Mouse (Mus musculus) G1E (cell line): Measurements from ENCODE around the gene Aatf.

ENCODE experiments used
- CTCF ChIP-seq: IDR thresholded peaks from 2 replicates; pipeline ENCODE4 v1.5.1; 2012; ENCODE audit warnings: low read depth, low read length, inconsistent platforms, mixed read lengths
- POLR2AphosphoS5 ChIP-seq: IDR thresholded peaks from 2 replicates; pipeline ENCODE4 v1.6.1; 2012; ENCODE audit warnings: low read depth, low read length, inconsistent platforms; ENCODE audit not compliant: insufficient replicate concordance
- TAL1 ChIP-seq: conservative IDR thresholded peaks from 2 replicates; pipeline ENCODE4 v1.6.1; 2012; ENCODE audit warnings: low read depth, low read length, inconsistent platforms, mixed read lengths

GRCm38 (mm10) chr11:84551296-84551695 is 38.0 kb upstream of the Aatf start:
- TF ChIP-seq CTCF (no peak), POLR2AphosphoS5 (no peak), TAL1 (no peak)
